Mouse (Mus musculus) frontal cortex, postnatal 25 days (tissue): ENCODE measurements around the gene Gm1123.
A peak's percentile ranks its signal among the peaks of the same experiment; 100 is the strongest.

Experiments
- DNase-seq, 2 experiments: peaks; one replicate each; pipeline ENCODE4 v3.0.0; 2022; ENCODE audit warnings: low spot score in 2 of 2

The Gm1123 gene

DNA sequence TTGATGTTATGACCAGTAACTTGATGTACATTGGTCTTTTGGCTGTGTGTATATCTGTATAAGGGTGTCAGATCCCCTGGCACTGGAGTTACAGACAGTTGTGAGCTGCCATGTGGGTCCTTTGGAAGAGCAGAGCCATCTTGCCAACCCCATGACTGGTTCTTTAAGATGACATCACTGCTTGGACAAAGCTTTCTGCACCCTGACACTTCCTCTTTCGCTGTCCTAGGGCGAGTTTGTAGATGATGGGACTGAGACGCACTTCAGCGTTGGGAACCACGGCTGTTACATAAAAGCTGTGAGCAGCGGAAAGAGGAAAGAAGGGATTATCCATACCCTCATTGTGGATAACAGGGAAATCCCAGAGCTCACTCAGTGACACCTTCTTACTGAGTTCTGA lies 34.2 kb downstream of the Gm1123 start:
- no peak for DNase-seq

DNA sequence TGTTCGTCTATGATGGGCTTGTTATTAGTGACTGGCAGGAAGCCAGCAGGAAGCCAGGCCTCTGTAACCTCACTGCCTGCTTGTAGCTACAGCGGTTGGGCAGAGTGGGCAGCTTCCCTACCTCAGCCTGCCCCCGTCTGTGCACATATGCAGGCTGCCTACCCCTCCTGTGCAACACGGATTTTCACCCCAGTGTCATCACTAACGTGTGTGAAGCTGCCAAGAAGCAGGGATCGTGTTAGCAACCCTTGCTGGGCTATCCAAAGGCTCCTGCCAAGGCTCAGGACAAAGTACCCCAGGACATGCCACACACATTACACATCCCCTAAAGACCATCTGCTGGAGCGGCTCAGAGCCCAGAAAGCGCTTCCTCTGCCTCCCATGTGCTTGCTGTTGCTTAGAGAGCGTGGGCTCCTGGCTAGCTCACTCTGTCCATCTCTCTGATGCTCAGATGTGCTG lies 35.6 kb downstream of the Gm1123 start:
- DNase-seq, result peak in 1 of 2 experiments; percentile 9

DNA sequence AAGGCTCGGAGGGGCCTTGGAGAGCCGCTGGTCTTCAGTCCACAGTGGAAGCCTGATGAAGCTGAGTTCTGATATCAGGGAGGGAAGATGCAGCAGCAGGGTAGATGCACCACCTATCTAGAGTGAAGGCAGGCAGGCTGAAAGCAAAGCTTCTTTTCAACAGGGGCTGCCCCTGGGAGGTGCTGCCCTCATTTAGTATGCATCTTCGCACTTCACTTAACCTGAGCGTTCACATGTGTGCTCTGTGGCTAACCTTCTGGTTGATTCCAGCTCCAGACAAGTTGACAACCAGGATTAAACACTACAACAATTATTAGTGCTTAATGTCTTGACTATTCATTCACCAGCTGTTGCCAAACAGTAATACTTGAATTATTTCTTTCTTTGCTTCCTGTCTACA lies 41.4 kb downstream of the Gm1123 start:
- no peak for DNase-seq

DNA sequence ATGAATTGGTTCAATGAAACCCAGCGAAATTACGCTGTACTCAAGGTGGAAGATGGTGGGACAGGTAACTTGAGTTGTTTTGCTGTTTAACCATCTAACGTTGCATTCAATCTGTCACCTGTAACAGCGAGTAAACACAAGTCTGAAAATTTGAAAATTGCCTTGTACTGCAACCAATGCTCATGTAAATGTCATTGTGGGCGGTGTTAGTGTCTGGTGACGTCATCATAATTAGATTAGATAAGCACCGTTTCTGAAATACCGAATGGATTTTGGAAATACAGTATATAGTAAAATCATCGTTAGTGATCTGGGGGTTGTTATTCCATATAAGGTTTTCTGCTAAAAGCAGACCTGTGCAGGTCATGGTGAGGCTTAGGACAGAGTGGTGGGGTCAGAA lies 48.4 kb downstream of the Gm1123 start:
- no peak for DNase-seq

DNA sequence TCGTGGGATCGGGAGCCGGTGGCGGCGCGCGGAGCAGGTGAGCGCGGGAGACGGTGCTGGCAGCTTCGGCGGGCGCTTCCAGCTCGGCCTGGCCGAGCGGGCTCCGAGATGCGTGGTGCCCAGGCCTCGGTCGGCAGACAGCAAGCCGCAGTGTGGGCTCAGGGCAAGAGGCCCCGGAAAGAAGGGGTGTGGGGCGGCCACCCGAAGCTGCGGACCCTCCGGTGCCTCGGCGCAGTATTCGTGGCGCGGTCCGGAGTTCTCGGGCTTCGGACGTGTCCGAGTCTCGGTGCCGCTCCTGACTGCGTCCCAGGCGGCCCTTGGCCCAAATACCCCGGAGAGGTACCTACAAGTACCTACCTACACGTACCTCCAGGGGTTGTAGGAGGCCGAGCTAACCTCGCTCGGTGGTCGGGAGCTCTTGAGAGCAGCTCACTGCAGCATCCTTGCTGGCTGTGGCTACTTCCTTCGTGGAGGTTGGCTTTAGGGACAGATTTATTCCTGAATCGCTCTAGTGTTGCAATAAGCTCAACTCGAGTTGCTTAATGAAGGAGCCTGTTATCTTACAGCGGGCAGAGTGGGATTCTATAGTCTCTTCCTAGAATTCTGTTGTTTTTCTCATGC lies 48.9 kb downstream of the Gm1123 start:
- no peak for DNase-seq

DNA sequence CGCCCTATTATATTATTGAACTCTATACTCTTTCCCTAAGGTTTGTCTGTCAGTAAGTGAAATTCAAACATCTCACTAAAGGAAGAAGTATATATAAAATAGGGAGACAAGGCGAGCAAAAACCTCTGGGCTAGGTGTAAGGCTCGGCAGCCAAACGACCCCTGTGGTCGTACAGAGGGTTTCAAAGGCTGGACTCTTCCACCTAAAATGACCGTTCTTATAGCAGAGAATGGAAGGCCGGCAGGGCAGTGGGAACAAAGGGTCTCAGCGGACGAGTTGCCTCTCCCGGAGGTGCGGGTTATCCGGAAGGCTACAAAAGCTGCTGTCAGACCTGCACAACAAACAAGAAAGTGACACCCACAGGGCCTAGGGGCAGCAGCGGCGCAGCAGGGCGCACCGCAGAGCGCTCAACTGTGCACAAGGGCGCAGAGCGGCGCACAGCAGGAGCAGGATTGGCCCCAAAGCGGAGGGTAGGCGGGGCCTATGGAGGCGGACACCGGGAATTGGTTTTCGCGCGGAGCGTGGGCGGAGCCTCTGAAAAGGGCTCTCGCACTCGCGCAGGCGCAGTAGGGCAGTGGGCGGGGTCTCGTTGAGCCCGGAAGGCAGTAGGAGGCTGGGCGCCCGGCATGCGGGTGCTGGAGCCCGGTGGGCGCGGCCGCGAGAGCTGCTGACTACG lies 49.6 kb downstream of the Gm1123 start, which contains the start of gene Faim:
TSS of gene Faim (plus strand) at position 574 of the 676 bp plus-strand sequence.
- peak; percentile 100 for DNase-seq

DNA sequence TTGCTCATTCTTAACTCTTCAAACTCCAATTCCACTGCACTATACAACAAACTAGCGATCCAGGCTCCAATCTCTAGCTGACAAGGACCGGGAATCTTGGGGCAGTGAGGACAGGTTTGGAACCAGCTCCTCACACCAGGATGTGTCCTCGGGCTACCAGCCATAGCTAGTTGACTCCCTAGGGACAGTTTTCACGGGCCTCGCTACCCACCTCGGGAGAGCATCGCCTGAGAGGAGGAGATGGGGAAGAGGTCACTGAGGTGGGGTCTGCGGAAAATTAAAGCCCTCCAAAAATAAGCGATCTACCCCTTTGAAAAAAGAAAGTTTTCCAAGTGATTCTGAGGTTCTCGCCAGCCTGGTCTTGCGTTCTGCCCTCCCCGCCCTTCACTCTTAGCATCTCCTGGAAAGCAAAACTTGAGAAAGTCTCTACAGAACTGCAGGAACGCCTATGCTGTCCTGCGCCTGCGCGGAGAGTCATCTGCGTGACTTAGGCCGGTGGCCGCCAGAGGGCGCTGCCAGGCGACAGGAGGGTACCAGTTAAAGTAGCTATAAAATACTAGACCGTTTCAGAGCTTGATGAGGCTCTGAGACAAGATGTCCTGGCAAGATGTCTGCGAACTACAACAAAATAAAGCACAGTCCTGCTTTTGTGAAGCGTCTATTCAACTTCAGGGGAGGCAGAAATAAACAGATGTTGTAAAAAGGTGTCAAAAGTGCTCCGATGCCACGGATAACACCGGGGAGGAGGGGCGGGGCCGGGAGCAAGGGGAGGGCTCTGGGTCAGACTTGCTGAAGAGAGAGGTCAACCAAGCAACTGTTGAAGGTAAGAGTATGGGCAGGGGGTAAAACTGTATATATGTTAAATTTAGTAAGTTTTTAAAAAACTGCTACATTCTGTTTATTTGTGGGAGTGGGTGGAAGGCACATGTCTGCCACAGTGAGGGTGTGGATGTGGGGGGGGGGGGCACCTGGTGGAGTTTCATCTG lies 55.8 kb downstream of the Gm1123 start:
- DNase-seq, result peak; percentile 73 to 84

DNA sequence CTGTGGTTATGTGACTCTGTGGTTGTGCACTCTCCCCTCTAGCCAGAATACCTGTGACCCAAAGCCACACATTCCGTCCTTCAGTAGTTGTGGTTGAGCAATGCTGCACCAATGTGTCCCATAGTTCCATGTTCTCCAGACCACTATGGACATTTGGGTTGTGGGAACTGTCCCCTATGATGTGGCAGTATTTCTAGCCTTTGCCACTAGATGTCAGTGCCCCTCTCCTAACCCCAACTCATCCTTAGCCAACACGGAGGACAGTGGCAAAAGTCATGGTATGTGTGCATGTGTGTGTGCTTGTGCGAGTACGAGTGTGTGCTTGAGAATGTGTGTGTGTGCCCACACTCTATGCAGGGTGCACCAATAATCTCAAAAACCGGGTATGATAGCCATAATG lies 59.0 kb downstream of the Gm1123 start:
- DNase-seq, result no peak

DNA sequence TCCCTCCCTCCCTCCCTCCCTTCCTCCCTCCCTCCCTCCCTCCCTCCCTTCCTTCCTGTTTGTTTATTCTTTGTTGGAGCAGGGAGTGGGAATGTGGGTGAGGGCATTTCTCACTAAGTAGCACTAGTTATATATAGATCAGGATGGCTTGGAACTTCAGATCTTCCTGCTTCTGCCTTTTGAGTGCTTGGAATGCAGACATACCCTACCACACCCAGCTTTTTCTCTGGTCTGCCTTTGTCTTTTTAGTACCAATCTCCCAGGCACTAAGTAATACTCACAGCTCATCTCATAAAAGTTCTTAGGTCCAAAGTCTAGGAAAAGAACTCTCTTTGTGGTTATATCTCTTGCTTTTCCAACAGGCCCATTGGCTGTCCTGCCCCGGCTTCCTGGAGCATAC lies 59.4 kb downstream of the Gm1123 start:
- no peak for DNase-seq

DNA sequence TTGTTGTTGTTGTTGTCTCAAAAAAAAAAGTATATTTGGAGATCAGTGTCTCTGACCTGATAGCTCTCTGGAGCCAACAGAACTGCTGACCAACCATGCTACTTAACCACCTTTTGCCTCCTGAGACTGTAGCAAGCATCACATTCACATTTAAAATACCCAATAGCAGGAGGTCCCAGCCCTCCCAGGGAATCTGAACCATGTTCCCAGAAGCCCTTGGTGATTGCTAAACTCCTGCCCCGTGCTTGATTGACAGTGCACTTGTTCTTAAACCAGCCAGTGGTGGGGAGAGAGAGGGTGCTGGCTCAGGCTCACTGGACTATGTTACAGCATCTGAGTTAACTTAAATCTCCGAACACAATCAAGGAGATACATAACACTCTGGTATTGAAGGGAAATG lies 60.6 kb downstream of the Gm1123 start:
- DNase-seq, result no peak

DNA sequence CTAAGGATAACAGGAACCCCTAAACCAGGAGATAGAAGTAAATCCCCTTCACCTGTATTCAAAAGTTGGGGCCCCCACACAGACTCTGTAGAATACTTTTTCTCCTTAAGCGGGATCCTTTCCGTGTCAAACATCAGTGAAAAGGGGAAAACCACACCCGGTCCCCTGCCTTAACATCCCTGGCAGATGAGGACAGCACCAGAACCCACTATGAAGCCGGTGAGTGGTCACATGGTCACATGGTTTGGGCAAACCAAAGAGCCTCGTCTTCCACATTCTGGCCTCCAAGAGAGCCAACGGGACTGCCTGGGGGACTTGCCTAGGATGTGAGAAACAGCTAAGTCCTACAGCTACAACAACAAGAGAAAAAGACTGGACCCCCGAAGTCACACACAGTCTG lies 62.0 kb downstream of the Gm1123 start:
- DNase-seq, result no peak

DNA sequence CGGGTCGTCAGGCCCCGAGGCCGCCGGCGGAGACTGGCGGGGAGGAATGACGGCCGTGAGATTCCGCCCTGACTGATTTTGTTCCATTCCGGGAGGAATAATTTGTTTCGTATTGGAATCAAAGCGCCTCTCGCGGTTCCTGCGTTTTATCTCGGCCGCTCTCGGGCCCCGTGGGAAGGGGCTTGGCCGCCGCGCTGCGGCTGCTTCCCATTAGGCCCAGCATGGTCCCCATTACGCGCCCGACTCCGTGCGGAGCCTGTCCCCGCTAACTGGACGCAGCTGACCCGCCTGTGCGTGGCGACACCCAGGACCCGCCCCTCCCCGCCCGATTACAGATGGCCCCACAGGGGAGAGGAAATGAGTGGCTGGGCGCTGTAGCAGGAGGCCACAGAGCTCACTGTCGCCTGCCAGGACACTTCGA lies 62.4 kb downstream of the Gm1123 start:
- DNase-seq, result no peak

DNA sequence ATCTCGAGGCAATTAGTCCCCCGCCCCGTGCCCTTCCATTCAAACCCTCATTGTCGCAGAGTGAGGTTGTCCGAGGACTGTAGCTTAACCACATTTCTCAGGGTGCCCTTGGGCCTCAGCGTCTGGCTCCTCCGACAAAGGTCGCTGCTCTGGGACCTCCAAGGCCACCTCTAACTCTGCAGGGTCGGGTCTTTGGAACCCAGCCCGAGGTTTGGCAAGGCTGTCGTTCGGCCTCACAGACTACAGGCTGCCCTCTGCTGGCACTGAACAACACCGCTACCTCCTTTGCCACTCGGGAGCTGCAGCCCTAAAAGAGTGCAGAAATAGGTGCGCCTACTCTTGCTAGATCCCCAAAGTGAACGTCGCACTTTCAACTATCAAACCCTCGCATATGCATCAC lies 70.4 kb downstream of the Gm1123 start:
- peak in 1 of 2 experiments; percentile 21 for DNase-seq

DNA sequence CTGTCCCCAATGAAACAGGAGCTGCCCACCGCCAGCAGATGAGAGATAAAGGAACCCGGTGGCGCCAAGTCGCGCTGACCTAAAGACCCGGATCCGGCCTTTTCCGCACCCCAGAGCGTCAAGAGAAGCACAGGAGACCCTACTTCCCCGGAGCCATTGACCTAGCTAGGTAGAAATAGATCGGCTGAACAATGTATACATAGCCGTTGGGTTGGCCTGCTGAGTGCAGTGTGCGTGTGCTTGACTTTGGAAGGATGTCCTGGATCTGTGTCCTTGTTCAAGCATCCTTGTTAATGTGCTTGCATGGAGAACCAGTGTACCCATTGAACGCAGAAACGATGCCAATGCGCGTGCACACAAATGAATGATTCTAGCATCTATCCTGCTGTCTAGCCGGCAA lies 71.9 kb downstream of the Gm1123 start:
- DNase-seq, result no peak

DNA sequence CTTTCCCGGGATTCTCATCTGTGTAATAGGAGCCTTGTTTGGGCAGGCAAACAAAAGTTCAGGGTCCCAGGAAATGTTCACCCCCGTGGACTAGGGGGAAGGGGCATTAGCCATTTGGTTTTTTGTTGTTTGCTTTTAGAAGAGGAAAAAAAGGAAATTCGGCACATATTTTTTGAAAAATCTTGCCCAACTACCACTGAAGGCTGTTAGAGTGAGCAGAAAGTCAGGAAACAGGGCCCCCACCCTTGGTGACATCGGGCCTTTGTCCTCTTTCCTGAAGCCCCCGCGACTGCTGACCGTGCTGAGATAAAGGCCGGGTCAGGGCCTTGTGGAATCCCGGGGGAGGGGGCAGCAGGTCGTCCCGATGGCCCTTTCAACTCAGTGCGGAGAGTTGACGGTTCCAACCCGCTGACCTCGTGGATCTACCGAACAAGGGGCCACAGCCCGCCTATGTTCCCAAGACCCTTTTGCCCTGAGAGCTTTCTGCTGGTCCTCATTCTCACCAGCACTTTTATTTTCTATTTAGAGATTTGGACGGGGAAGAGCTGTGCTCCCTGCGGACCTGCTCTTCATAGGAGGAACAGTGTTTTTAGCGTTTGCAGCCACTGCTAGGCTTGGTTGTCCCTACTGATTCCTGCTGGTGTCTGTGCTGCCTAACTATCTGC lies 72.9 kb downstream of the Gm1123 start:
- no peak for DNase-seq

DNA sequence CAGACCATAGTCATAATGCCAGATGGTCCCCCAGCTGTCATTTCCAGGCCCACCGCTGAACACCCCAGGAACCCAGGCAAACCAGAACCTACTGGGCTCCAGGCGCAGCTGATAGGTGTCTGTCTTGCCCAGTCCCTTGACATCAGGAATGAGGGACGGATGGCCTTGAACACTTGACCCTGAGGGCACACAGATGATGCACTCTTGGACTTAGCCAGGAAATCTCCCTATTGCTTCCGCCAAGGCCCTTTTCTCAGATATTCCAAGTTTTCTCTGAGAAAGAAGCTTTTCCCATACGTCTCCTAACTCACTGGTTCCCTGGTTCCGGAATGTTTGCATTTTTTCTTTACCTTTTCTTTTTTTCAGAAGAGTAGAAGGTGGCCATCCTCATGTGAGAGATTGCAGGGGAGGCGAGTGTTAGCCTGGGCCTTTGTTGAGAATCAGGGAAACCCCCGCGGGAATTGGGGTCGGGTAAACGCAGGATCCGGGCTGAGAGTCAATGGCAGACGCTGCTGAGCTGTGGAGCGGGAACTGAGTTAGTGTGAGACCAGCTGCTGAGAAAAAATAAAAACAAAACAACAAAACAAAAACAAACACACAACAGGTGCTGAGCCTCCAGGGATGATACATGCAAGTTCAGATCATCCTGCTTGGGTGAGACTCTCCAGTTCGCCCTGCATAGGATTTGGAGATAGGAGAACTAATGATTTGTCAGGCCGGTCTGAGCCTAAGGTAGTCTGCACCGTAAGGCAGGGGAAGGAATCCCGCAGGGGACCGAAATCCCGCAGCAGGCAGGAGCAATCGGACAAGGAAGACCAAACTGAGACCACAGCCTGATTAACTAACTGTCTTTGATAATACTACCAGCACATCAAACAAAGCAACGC lies 73.7 kb downstream of the Gm1123 start:
- no peak for DNase-seq

DNA sequence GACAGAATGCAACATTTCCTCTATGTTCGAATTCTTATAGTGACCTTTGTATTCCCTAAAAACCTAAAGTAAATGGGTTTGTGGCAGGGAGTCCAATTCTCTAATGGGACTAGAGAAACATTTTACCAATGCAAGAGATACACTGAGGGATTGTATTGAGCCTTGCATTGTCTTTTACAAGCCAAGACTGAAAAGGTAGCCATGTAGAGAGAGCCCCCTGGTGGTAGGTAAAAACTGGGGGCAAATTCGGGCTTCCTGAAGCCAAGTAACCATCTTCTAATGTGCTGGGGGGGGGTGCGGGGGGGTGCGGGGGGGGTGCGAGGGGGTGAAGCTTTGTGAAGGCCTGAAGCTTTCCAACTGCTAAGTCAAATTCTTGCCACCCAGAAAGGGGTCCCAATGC lies 75.2 kb downstream of the Gm1123 start:
- no peak for DNase-seq

DNA sequence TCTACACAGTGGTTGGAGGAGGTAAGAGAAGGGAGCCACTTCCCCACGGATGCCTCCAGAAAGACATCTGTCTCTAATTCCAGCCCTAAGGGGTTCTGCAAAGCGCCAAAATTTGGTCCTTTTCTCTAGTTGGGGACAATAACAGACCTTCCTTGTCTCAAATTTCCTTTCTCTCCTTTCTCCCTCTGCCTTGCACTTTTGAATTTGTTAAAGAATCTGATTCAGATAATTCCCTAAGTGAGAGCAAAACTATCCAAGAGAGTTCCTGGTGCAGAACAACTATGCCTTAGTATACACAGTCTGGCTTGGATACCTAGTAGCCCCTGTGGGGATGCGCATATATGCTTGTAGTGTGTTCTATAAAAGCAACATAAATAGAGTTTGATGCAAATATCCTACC lies 75.7 kb downstream of the Gm1123 start:
- DNase-seq, result no peak

DNA sequence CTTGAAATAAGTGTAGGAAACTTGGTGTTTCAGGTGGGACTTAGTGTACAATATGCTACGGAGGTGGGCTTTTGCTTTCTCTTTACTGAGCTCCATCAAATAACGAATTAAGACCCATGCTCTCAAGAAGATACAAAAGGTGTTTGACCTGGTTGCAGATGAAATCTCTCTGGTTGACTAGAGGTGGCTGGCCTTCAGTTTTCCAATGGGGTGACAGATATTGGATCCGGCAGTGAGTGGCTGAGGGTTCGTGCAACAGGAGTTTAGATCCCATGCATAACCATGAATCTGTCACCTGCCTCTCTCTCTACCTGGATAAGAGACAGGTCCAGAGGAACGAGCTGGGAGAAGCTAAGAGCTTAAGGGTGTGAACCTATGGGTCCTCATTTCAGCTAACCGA lies 76.9 kb downstream of the Gm1123 start:
- no peak for DNase-seq

DNA sequence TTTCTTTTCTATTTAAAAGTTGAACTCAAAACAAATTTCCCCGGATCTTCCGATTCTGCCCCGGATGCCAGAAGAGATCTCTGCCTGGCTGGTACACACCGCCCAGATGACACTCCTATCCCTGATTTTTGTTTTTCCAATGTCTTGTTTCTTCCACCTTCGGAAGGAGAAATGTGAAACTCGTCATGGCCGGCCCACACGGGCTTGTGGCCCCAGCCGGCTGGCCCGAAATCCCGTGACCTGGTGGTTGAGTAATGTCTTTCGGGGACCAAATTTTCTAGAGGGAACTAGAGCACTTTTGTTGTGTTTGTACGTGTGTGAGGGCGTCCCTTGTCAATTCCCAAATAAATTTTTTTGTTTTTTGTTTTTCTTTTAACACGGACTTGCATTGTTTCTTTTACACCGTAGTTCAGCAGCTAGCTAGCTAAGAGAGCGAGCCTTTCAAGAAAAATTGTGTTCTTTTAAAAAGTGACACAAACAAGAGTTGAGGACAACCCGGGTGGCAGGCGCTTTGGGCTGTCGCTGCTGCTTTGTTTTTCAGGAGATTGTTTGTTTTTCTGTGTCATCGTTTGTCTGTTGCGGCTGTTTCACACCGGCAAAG lies 77.7 kb downstream of the Gm1123 start:
- DNase-seq, result no peak
